Mouse (Mus musculus) liver, embryonic 14.5 days (tissue): ENCODE results near the gene Krtap4-6.

Experiments
- CTCF ChIP-seq: IDR thresholded peaks from 2 replicates; pipeline ENCODE4 v1.5.1; 2016; ENCODE audit warnings: antibody characterized with exemption, low read depth, control low read depth
- EP300 ChIP-seq: IDR thresholded peaks from 2 replicates; pipeline ENCODE4 v1.6.1; 2016; ENCODE audit warnings: antibody characterized with exemption, low read depth

- no peak for TF ChIP-seq CTCF
- no peak for TF ChIP-seq EP300
These were observed 19.3 kb downstream of the Krtap4-6 start for GRCm38 (mm10) chr11:99646444-99646843.
